Mouse (Mus musculus) neutrophil, adult 5-6 weeks (primary cell): Measurements from ENCODE around the gene Sigirr. TPM values are rescaled to one million over a fixed set of nuclear protein-coding genes. Genes with fewer than 3 reads are reported as not detected.

ENCODE experiments used
- ATAC-seq: fragments of 151-379, 151-347 bp; 2 replicates; pipeline ENCODE4 v1.8.0; 2017; ENCODE audit warnings: mild to moderate bottlenecking, moderate TSS enrichment; ENCODE audit not compliant: insufficient number of reproducible peaks, poor library complexity, low FRiP score, severe bottlenecking; ENCODE audit errors: extremely low read depth
- total RNA-seq: library from RNA; stranded (forward); fragments of 200-1000 nt; gene quantifications from 2 replicates; pipeline ENCODE4 v1.2.3, GENCODE M21; 2017

Sigirr gene
- total RNA-seq, 1 experiment from 2014 or later, result 21.9 TPM

GRCm38 (mm10) chr7:141042539-141042938 is 57.8 kb downstream of the Sigirr start:
- no peak for ATAC-seq

DNA sequence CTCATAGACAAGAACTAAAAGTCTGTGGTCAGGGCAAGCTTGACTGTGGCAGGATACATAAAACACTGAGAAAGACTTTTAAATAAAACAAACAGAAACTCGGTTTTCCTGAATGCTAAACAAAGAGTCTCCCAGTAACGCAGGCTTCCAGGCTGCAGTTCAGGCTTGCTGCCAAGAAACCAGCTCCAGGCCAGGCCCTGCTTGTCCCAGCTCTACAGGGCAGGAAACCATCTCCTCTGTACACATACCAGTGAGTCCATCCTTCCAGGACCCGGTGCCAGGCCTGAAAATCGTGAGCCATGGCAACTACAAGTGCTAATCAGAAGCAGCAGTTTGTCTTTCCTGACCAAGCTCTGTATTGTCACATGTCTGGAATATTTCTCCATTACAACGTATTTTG is 58.7 kb downstream of the Sigirr start:
- ATAC-seq, result no peak

Other genes starting within 250 kb of the Sigirr start
- gene Gm45785, start 244.2 kb downstream of the Sigirr start, total RNA-seq, result not detected in 2 replicates
- 120 and 128 TPM in 2 replicates for gene Ric8a, start 243.6 kb downstream of the Sigirr start, total RNA-seq
- 28.3 and 47.1 TPM in 2 replicates for gene Bet1l, start 243.0 kb downstream of the Sigirr start, total RNA-seq
- gene Psmd13, start 218.6 kb downstream of the Sigirr start, total RNA-seq, result 96.6 and 110 TPM in 2 replicates
- gene Sirt3, start 218.3 kb downstream of the Sigirr start, total RNA-seq, result 14.5 and 20.1 TPM in 2 replicates
- gene Cox8b, start 200.1 kb downstream of the Sigirr start, total RNA-seq, result not detected in 2 replicates
- 0.47 TPM in 1 of 2 replicates, not detected in the other for gene Nlrp6, start 179.7 kb downstream of the Sigirr start, total RNA-seq
- 15.0 and 17.9 TPM in 2 replicates for gene Pgghg, start 159.2 kb downstream of the Sigirr start, total RNA-seq
- gene Ifitm5, start 150.3 kb downstream of the Sigirr start, total RNA-seq, result 12.8 and 18.0 TPM in 2 replicates
- gene Gm45717, start 144.6 kb downstream of the Sigirr start, total RNA-seq, result not detected in 2 replicates
- 514 and 537 TPM in 2 replicates for gene Ifitm2, start 144.6 kb downstream of the Sigirr start, total RNA-seq
- gene Ifitm1, start 133.4 kb downstream of the Sigirr start, total RNA-seq, result 416 and 446 TPM in 2 replicates
- gene Ifitm3, start 89.8 kb downstream of the Sigirr start, total RNA-seq, result 187 and 230 TPM in 2 replicates
- 105 and 120 TPM in 2 replicates for gene Ifitm6, start 82.6 kb downstream of the Sigirr start, total RNA-seq
- gene Gm17387, start 71.4 kb downstream of the Sigirr start, total RNA-seq, result not detected in 2 replicates
- not detected in 2 replicates for gene B4galnt4, start 39.5 kb downstream of the Sigirr start, total RNA-seq
- gene Pkp3, start 22.4 kb downstream of the Sigirr start, total RNA-seq, result 10.5 and 11.0 TPM in 2 replicates
- not detected in 2 replicates for gene Ano9, start 17.2 kb upstream of the Sigirr start, total RNA-seq
- gene Ptdss2, start 21.8 kb upstream of the Sigirr start, total RNA-seq, result 4.2 and 6.3 TPM in 2 replicates
- 41.0 and 51.8 TPM in 2 replicates for gene Rnh1, start 72.3 kb upstream of the Sigirr start, total RNA-seq
- gene Hras, start 93.4 kb upstream of the Sigirr start, total RNA-seq, result 13.7 and 23.8 TPM in 2 replicates
- gene Lrrc56, start 93.6 kb upstream of the Sigirr start, total RNA-seq, result 1.9 and 3.9 TPM in 2 replicates
- gene Lmntd2, start 113.5 kb upstream of the Sigirr start, total RNA-seq, result 2.6 and 3.2 TPM in 2 replicates
- gene Rassf7, start 115.3 kb upstream of the Sigirr start, total RNA-seq, result 7.1 and 9.0 TPM in 2 replicates
- 82.6 and 97.8 TPM in 2 replicates for gene Phrf1, start 128.2 kb upstream of the Sigirr start, total RNA-seq
- gene Irf7, start 165.9 kb upstream of the Sigirr start, total RNA-seq, result 122 and 134 TPM in 2 replicates
- gene Cdhr5, start 176.2 kb upstream of the Sigirr start, total RNA-seq, result not detected in 2 replicates
- gene Sct, start 178.6 kb upstream of the Sigirr start, total RNA-seq, result not detected in 2 replicates
- not detected in 2 replicates for gene Drd4, start 191.4 kb upstream of the Sigirr start, total RNA-seq
- gene Deaf1, start 227.1 kb upstream of the Sigirr start, total RNA-seq, result 23.2 and 27.9 TPM in 2 replicates
- 24.2 and 24.7 TPM in 2 replicates for gene Tmem80, start 227.2 kb upstream of the Sigirr start, total RNA-seq
- 3.1 and 7.9 TPM in 2 replicates for gene Eps8l2, start 238.3 kb upstream of the Sigirr start, total RNA-seq